Mouse (Mus musculus): ENCODE results near the gene Pbdc1.

DNA sequence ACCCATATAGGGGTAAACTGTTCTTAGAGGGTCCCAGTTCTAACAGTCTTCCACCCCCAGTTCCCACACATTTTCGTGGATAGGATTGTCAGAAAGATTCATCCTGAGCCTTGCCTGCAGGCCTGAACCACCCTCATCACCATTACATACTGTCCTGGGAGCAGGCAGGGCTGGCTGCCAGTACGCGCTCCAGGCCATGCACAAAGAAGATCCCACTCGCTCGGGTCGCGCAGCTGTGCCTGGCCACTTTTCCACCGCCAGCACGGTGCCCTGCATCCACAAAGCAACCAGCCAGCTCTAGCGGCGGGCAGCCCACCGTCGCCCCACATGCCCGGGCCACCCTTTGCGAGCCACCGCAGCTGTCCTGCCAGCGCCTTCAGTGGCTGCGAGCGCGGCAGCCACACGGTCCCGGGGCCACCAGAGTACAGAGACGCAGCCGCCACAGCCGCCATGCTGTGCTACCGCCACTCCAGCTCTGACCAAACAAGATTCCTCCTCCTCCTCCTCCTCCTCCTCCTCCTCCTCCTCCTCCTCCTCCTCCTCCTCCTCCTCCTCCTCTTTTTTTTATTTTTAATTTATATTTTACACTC is 72.4 kb downstream of the Pbdc1 start:
- TF ChIP-seq MYOD1 (IDR thresholded peaks at IDR 0.05; ENCODE audit: control insufficient read depth in 1 of 3, insufficient read length in 2 of 3, low read depth in 2 of 3) = no peak
- no peak for TF ChIP-seq MAX (IDR thresholded peaks at IDR 0.05; ENCODE audit: low read depth)
- TF ChIP-seq POLR2A (IDR thresholded peaks at IDR 0.05; ENCODE audit: insufficient read length, low read depth) = no peak
- TF ChIP-seq USF1 (IDR thresholded peaks at IDR 0.05; ENCODE audit: low read depth) = no peak
- TF ChIP-seq POLR2AphosphoS2 (IDR thresholded peaks at IDR 0.05; ENCODE audit: insufficient read length, low read depth) = no peak
- no peak for TF ChIP-seq TCF12 (IDR thresholded peaks at IDR 0.05; ENCODE audit: insufficient read depth, poor library complexity, severe bottlenecking)
- TF ChIP-seq E2F4 (IDR thresholded peaks at IDR 0.05; ENCODE audit: insufficient read depth) = no peak
- no peak for TF ChIP-seq CEBPB (IDR thresholded peaks at IDR 0.05; ENCODE audit: insufficient read depth, poor library complexity, severe bottlenecking)
- TF ChIP-seq MYOG (IDR thresholded peaks at IDR 0.05; ENCODE audit: control insufficient read depth in 1 of 3, insufficient read depth in 1 of 3, insufficient read length in 2 of 3, low read depth in 2 of 3) = no peak
- no peak for TF ChIP-seq TCF3 (IDR thresholded peaks at IDR 0.05; ENCODE audit: insufficient read length, low read depth)
- no peak for TF ChIP-seq SRF (IDR thresholded peaks at IDR 0.05; ENCODE audit: control insufficient read depth, insufficient read length, low read depth)

Data from myocyte (in vitro differentiated cells).